Mouse (Mus musculus): ENCODE data around the gene Cadps.
A peak's percentile ranks its signal among the peaks of the same experiment; 100 is the strongest.

The Cadps gene

GRCm38 (mm10) chr14:12730979-12731378, 91.9 kb downstream of the Cadps start:
- no peak for DNase-seq (ENCODE audit: low read depth, low spot score)

GRCm38 (mm10) chr14:12722452-12723194, 100.3 kb downstream of the Cadps start:
- DNase-seq (ENCODE audit: low read depth, low spot score), result no peak

GRCm38 (mm10) chr14:12718766-12719165, 104.1 kb downstream of the Cadps start:
- DNase-seq (ENCODE audit: low read depth, low spot score), result no peak

GRCm38 (mm10) chr14:12715906-12716659, 106.8 kb downstream of the Cadps start:
- DNase-seq (ENCODE audit: low read depth, low spot score), result no peak

DNA sequence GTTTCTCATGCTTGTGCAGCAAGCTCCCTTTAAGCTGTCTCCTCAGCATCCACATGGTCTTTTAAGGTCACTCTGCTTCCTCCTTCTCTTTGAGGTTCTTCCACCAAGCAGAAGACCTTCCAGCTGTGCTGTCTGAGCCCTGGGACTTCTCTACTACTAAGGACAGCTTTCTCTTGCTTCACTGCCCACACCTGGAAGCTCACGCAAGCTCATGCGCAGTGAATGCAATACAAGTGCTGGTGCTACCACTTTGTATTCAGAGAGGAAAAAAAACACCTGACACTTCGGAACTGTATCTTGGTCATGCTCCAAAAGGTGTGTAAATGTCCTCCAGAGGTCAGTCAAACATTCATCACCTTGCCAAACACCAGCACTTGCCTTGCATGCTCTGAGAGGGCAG, 115.5 kb downstream of the Cadps start:
- no peak for DNase-seq (ENCODE audit: low read depth, low spot score)

- no peak for DNase-seq (ENCODE audit: low read depth, low spot score)
Measured at GRCm38 (mm10) chr14:12704461-12704860, 118.4 kb downstream of the Cadps start.

DNA sequence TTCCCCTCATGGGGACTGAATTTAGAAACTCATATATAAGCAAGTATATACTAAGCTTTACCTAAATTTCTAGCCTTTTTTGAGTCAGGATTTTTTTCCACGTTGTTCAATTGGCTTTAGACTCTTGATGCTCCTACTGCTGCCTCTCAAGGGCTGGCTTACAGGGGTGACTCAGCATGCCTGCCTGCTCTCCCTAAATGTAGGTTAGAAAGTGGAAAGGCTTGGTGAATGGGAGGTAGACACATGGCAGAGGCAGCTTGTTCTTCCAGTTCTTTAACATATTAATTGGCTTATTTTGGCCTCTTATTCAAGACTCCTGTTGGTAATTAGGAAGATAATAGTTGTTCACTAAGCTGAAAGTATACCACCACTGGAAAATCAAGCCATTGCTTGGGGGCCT, 132.7 kb downstream of the Cadps start:
- DNase-seq (ENCODE audit: low read depth, low spot score), result no peak

GRCm38 (mm10) chr14:12685015-12685414, 137.9 kb downstream of the Cadps start:
- DNase-seq (ENCODE audit: low read depth, low spot score), result no peak

- DNase-seq (ENCODE audit: low read depth, low spot score), result no peak
Measured at GRCm38 (mm10) chr14:12680819-12681638, 141.8 kb downstream of the Cadps start.

- DNase-seq (ENCODE audit: low read depth, low spot score), result no peak
Measured at GRCm38 (mm10) chr14:12661430-12661829, 161.4 kb downstream of the Cadps start.

DNA sequence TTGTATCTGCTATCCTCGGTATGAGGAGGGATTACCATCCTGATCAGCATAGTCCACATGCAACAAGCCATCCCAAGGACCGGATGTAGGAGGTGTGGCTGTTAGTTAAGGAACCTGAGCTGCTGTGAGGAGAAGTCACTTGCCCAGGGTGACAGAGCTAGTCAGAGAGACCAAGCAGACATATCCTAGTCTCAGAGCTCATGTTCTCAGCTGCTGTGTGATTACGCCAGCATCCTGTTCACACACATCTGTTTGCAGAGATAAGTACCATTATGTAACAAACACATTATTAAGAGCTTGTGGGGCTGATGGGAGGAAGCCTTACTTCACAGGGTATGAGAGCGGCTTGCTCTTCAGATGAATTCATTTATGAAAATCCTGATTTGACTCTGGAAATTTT, 165.5 kb downstream of the Cadps start:
- DNase-seq (ENCODE audit: low read depth, low spot score), result no peak

DNA sequence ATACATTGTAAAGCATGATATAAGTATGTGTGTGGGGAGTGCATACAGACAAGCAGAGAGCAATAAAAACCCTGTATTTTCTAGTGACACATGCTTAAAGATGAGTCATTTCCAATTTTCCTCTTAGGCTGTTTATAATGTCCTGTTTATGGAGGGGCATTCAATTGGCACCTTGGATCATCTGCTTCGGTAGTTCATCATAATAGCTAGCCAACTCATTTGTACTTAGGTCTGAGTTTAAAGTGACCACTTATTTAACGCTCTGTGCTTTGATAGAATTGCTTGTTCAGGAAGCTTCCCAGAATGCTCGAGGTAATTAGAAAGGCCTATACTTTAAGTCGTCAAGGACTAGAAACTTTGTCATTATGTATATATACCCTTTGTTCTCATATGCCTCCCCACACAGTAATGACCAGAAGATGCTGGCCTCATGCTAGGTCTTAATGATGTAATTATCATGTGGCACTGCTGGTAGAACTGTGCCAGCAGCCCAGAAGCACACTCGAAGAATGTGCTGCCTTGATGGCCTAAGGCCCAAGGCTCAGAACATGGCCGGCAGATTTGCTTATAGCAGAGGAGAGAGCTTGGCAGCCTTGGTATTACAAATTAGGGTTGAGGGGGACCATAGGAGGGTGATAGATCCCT, 179.9 kb downstream of the Cadps start:
- no peak for DNase-seq (ENCODE audit: low read depth, low spot score)

DNA sequence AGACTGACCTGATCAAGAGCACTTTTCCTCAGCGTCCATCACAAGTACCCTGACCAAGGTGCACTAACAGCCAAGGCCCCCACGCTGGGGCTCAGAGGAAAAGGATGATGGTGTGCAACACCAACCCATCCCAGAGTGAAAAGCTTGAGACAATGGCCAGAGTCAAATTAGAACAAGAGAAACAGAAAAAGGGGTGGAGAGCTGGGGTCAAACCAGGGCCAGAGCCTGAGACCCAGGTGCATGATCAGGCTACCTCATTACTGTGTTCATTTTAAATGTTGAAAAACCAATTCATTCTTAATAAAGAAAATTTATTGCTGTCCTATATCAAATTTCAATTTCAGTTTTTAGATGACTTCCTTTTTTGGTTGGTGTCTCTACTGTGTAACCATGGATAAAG, 184.1 kb downstream of the Cadps start:
- no peak for DNase-seq (ENCODE audit: low read depth, low spot score)

DNA sequence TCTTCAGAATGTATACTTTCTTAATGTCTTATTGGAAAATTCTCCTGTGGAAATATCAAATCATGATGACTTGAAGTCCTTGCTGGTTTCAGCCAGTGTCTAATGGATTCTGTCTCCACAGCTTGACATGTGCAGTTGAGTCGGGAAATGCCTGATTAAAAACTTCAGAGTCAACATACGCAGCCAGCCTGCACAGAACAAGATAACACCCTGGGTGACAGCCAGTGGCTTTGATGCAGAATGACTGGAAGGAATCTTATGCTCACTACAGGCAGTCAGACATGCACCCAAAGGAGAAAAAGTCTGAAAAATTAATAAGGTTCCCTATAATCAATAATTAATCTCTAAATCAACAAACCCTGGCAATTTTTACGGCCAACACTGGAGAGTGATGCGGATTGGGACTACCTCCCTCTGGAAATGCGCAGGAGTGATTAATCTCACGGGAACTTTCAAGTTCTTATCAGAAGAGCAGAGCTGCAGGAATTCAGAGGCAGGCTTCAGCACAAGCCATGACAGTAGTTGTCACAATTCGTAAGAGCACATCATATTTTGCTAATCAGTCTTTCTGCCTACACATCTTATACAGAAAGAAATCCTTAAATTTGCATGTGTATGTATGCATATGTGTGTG, 185.6 kb downstream of the Cadps start:
- no peak for DNase-seq (ENCODE audit: low read depth, low spot score)

GRCm38 (mm10) chr14:12624256-12625130, 198.4 kb downstream of the Cadps start:
- peak; percentile 13 for DNase-seq (ENCODE audit: low read depth, low spot score)

GRCm38 (mm10) chr14:12607025-12607424, 215.9 kb downstream of the Cadps start:
- DNase-seq (ENCODE audit: low read depth, low spot score), result no peak

GRCm38 (mm10) chr14:12606202-12606601, 216.7 kb downstream of the Cadps start:
- no peak for DNase-seq (ENCODE audit: low read depth, low spot score)

DNA sequence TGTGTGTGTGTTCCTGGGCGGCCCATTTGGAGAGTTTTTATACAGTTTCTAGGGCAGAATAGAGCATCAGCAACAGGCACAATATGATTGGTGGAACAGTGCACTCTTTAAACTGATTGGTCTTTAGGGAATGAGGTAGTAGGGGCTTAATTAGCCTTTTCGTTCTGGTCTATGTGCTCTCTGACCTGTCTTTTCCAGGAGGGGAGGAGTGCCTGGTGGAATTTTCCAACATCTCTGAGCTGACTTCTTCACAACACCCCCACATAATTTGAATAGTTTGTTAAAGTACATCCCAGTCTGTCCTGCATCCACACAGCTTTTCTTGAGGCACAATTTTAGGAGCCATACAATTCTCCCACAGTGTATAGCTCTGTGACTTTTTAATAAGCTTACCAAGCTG, 220.8 kb downstream of the Cadps start:
- DNase-seq (ENCODE audit: low read depth, low spot score), result no peak

GRCm38 (mm10) chr14:12595326-12595725, 227.6 kb downstream of the Cadps start:
- DNase-seq (ENCODE audit: low read depth, low spot score), result no peak

GRCm38 (mm10) chr14:12592472-12593075, 230.3 kb downstream of the Cadps start:
- DNase-seq (ENCODE audit: low read depth, low spot score), result no peak

Measured in embryo, embryonic 11.5 days (tissue).